Mouse (Mus musculus): ENCODE results near the gene Plch1. TPM values are rescaled to one million over a fixed set of nuclear protein-coding genes. Genes with fewer than 3 reads are reported as not detected.

Plch1 gene
- polyA plus RNA-seq (2015; fragmentation: Nextera tagmentation; extraction: Ambion mirVana) = 6.1 and 6.4 TPM in 2 replicates

- no peaks in the 10 kb centered on the region for H3K9me3 ChIP-seq
- 0% methylated on average over 12 of the region's 12 CpGs for WGBS
- peak within 1 kb of the TSS; percentile 66 for H3K9ac ChIP-seq (replicated peaks)
- peak within 1 kb of the TSS; percentile 90 for H3K27ac ChIP-seq (replicated peaks)
- ATAC-seq (replicated peaks) = peak; percentile 86
- peak within 1 kb of the TSS; percentile 80 for H3K4me2 ChIP-seq (replicated peaks)
- H3K4me1 ChIP-seq = peaks cover 23% of the 10 kb centered on the region
- no peaks in the 10 kb centered on the region for H3K27me3 ChIP-seq
- peak within 1 kb of the TSS; percentile 68 for H3K4me3 ChIP-seq
- no peaks in the 10 kb centered on the region for H3K36me3 ChIP-seq
These were observed at the start of gene Plch1 for GRCm38 (mm10) chr3:63899309-63899695. Gene Plch1 (minus strand): TSS chr3:63899472.

- H3K9me3 ChIP-seq = no peaks in the 10 kb centered on the region
- H3K27ac ChIP-seq (replicated peaks) = no peak overlapping the region
- H3K4me2 ChIP-seq (replicated peaks) = no peak overlapping the region
- H3K4me1 ChIP-seq = no peaks in the 10 kb centered on the region
- H3K36me3 ChIP-seq = peaks cover 12% of the 10 kb centered on the region
- H3K4me3 ChIP-seq = no peak overlapping the region
- WGBS = 64% methylated on average over 2 of the region's 2 CpGs
- peak; percentile 69; the same call in 1 of the 2 replicates for ATAC-seq (replicated peaks)
- no peak overlapping the region for H3K9ac ChIP-seq (replicated peaks)
- no peaks in the 10 kb centered on the region for H3K27me3 ChIP-seq
These were observed 42.1 kb upstream of the Plch1 start for GRCm38 (mm10) chr3:63941204-63941850.

GRCm38 (mm10) chr3:63938928-63939327 is 39.7 kb upstream of the Plch1 start:
- Histone ChIP-seq H3K4me3 (no peak overlapping the region), H3K4me2 (replicated peaks) (no peak overlapping the region), H3K9me3 (no peaks in the 10 kb centered on the region), H3K9ac (replicated peaks) (no peak overlapping the region), H3K36me3 (0 out of 2 replicates have a peak, but pooled peaks cover 2% of the 10 kb centered on the region), H3K27ac (replicated peaks) (no peak overlapping the region), H3K27me3 (no peaks in the 10 kb centered on the region), H3K4me1 (no peaks in the 10 kb centered on the region)
- WGBS = 83% methylated on average over 2 of the region's 2 CpGs
- ATAC-seq (replicated peaks) = no peak

GRCm38 (mm10) chr3:63928878-63929859 is 29.9 kb upstream of the Plch1 start, which contains the start of gene E130311K13Rik:
Gene E130311K13Rik (minus strand): TSS chr3:63929472.
- Histone ChIP-seq H3K4me2 (replicated peaks) (peak within 1 kb of the TSS; percentile 75), H3K4me1 (no peaks in the 10 kb centered on the region), H3K4me3 (peak within 1 kb of the TSS; percentile 86), H3K36me3 (no peaks in the 10 kb centered on the region), H3K27ac (replicated peaks) (peak within 1 kb of the TSS; percentile 70), H3K9me3 (no peaks in the 10 kb centered on the region), H3K9ac (replicated peaks) (peak within 1 kb of the TSS; percentile 96), H3K27me3 (no peaks in the 10 kb centered on the region)
- WGBS = 5% methylated on average over 46 of the region's 48 CpGs
- ATAC-seq (replicated peaks) = peak; percentile 96

- 51% methylated on average over 3 of the region's 3 CpGs for WGBS
- H3K9ac ChIP-seq (replicated peaks) = no peak overlapping the region
- H3K27me3 ChIP-seq = no peaks in the 10 kb centered on the region
- H3K9me3 ChIP-seq = no peaks in the 10 kb centered on the region
- H3K4me1 ChIP-seq = no peaks in the 10 kb centered on the region
- no peak overlapping the region for H3K27ac ChIP-seq (replicated peaks)
- peaks cover 6% of the 10 kb centered on the region; the same call in 1 of the 2 replicates for H3K36me3 ChIP-seq
- H3K4me2 ChIP-seq (replicated peaks) = no peak overlapping the region
- no peak for ATAC-seq (replicated peaks)
- H3K4me3 ChIP-seq = no peak overlapping the region
These were observed 20.4 kb upstream of the Plch1 start for GRCm38 (mm10) chr3:63919634-63920033.

DNA sequence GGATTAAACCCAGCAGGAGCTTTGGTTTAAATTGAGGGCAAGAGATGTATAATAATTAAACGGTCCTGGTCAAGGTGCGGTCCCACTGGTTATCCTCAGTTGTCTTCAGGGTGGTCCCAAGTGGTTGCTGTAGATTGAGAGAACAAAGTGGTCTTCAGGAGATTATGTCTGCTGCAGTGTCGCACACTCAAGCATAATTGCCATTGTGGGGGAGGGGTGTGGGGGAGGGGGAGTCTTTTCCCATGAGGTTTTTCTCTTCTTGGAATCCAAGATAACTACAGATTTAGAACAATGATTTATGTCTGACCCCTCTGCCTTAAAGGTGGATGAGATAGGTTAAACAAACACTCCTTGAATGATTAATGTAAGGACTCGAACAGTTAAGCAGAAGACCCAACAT is 11.0 kb upstream of the Plch1 start:
- no peak overlapping the region for H3K27ac ChIP-seq (replicated peaks)
- H3K9ac ChIP-seq (replicated peaks) = no peak overlapping the region
- ATAC-seq (replicated peaks) = no peak
- no peaks in the 10 kb centered on the region for H3K27me3 ChIP-seq
- H3K9me3 ChIP-seq = no peaks in the 10 kb centered on the region
- H3K4me1 ChIP-seq = peaks cover 2% of the 10 kb centered on the region
- H3K36me3 ChIP-seq = no peaks in the 10 kb centered on the region
- 86% methylated on average over 4 of the region's 4 CpGs for WGBS
- H3K4me2 ChIP-seq (replicated peaks) = no peak overlapping the region
- H3K4me3 ChIP-seq = no peak overlapping the region

DNA sequence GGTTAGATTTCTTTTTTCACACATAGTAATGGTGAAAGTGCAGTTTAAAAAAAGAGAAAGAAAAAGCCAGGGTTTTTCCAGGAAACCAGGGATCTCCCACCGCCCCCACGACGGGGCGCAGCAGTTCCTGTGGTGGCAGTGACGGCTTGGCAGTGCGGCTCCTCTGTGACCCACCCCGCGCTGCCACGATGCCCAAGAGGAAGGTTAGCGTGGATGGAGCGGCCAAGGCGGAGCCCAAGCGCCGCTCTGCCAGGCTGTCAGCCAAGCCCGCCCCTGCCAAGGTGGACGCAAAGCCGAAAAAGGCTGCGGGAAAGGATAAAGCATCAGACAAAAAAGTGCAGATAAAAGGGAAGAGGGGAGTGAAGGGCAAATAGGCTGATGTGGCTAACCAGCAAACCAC is 6.0 kb upstream of the Plch1 start:
- H3K9me3 ChIP-seq = no peaks in the 10 kb centered on the region
- under 1% methylated on average over 18 of the region's 18 CpGs for WGBS
- no peaks in the 10 kb centered on the region for H3K27me3 ChIP-seq
- H3K27ac ChIP-seq (replicated peaks) = no peak overlapping the region
- peak overlapping the region; percentile 49 for H3K4me2 ChIP-seq (replicated peaks)
- no peaks in the 10 kb centered on the region for H3K36me3 ChIP-seq
- peak overlapping the region; percentile 44 for H3K9ac ChIP-seq (replicated peaks)
- H3K4me1 ChIP-seq = peaks cover 11% of the 10 kb centered on the region
- ATAC-seq (replicated peaks) = peak; percentile 47; the same call in 1 of the 2 replicates
- peak overlapping the region; percentile 36 for H3K4me3 ChIP-seq

DNA sequence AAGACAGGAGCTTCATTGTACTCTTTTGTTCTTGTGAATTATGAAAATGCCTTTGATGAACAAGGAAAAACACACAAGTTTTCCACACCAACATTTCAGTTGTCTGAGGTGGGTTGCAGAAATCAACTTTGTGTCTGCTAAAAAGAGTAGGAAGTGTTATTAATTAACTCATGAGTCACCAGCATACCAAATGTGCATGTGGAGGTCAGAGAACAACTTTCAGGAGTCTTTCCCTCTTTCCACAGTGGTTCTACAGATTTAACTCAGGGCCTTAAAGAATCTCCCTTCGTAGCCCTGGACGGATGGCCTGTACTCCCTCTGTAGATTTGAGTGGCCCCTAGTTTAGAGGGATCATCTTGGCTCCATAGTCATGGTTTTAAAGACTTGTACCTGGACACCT is 4.9 kb upstream of the Plch1 start:
- Histone ChIP-seq H3K4me3 (no peak overlapping the region), H3K4me2 (replicated peaks) (no peak overlapping the region), H3K36me3 (no peaks in the 10 kb centered on the region), H3K9ac (replicated peaks) (no peak overlapping the region), H3K9me3 (no peaks in the 10 kb centered on the region), H3K27me3 (no peaks in the 10 kb centered on the region), H3K27ac (replicated peaks) (no peak overlapping the region), H3K4me1 (peaks cover 19% of the 10 kb centered on the region)
- no peak for ATAC-seq (replicated peaks)
- WGBS = 66% methylated on average over 2 of the region's 2 CpGs

DNA sequence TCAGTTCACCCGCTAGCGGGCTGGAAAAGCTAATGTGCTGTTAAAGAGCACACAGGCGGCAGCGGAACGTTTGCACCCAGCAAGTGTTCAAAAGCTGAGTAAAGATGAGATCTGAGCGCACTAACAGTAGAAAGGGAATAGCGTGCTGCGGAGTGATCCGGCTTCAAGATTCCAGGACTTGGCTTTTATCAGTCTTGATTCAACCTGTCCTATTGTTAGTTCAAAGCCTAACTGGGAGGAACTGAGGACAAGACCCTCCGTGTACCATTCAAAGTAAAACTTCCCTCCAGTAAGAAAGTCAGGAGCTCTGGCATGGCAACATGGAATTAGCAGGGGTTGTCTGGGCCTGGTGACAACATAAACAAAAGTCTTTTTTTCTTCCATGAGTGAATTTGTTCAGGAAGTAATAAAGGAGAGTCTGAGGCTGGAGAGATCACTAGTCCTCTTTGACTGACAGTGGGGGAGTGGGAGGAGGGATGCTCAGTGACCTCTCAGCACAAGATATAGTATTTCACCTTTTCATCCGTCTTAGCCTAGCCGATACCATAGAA is 824 bp upstream of the Plch1 start:
- no peaks in the 10 kb centered on the region for H3K9me3 ChIP-seq
- H3K4me1 ChIP-seq = peaks cover 25% of the 10 kb centered on the region
- H3K4me2 ChIP-seq (replicated peaks) = peak overlapping the region; percentile 80
- no peaks in the 10 kb centered on the region for H3K36me3 ChIP-seq
- H3K4me3 ChIP-seq = peak overlapping the region; percentile 68
- H3K27ac ChIP-seq (replicated peaks) = peak overlapping the region; percentile 90
- H3K27me3 ChIP-seq = no peaks in the 10 kb centered on the region
- H3K9ac ChIP-seq (replicated peaks) = peak overlapping the region; percentile 66; the same call in 1 of the 2 replicates
- WGBS = under 1% methylated on average over 12 of the region's 12 CpGs
- peak; percentile 16 for ATAC-seq (replicated peaks)

GRCm38 (mm10) chr3:63898581-63899308 is 527 bp downstream of the Plch1 start:
- peak overlapping the region; percentile 66 for H3K9ac ChIP-seq (replicated peaks)
- WGBS = under 1% methylated on average over 41 of the region's 41 CpGs

DNA sequence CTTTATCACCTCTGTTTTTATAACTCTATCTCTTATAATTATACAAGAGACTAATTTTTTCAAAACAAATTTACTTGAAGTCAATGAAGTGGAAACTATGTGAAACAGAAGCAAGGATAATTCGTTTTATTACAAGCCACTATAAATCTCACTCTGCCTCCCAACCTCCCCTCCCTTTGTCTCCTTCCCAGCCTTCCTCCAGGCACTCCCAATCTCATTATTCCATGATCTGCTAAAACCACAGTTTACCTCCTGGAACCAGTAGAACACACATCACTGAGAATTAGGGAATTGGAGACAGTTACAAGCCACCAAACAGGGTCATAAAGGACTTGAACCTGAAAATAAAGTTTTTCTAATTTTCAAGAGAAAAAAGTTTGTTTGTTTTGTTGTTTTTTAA is 2.1 kb downstream of the Plch1 start:
- no peaks in the 10 kb centered on the region for H3K36me3 ChIP-seq
- WGBS = 8% methylated on average over 1 of the region's 1 CpGs
- H3K4me1 ChIP-seq = peaks cover 23% of the 10 kb centered on the region
- H3K4me3 ChIP-seq = no peak overlapping the region
- no peak overlapping the region for H3K27ac ChIP-seq (replicated peaks)
- no peak overlapping the region for H3K9ac ChIP-seq (replicated peaks)
- no peaks in the 10 kb centered on the region for H3K27me3 ChIP-seq
- H3K4me2 ChIP-seq (replicated peaks) = peak overlapping the region; percentile 80
- ATAC-seq (replicated peaks) = no peak
- H3K9me3 ChIP-seq = no peaks in the 10 kb centered on the region

More at GRCm38 (mm10) chr3:63898581-63899308, 527 bp downstream of the Plch1 start:
- H3K4me2 ChIP-seq (replicated peaks) = peak overlapping the region; percentile 80
- H3K36me3 ChIP-seq = no peaks in the 10 kb centered on the region
- H3K4me1 ChIP-seq = peaks cover 23% of the 10 kb centered on the region
- ATAC-seq (replicated peaks) = peak; percentile 92
- H3K27ac ChIP-seq (replicated peaks) = peak overlapping the region; percentile 90
- H3K9me3 ChIP-seq = no peaks in the 10 kb centered on the region
- H3K4me3 ChIP-seq = peak overlapping the region; percentile 68
- no peaks in the 10 kb centered on the region for H3K27me3 ChIP-seq

Measured in forebrain, embryonic 15.5 days (tissue).